Mouse (Mus musculus) urinary bladder, postnatal 25 days (tissue): Measurements from ENCODE around the gene Ccdc105.
A peak's percentile ranks its signal among the peaks of the same experiment; 100 is the strongest.

Source experiments
- DNase-seq: peaks from one replicate; pipeline ENCODE4 v3.0.0; 2022; ENCODE audit warnings: low spot score

The Ccdc105 gene

GRCm38 (mm10) chr10:78752452-78753191 is at the start of gene Ccdc105:
Gene Ccdc105, minus strand, starts transcription at chr10:78753065.
- peak; percentile 48 for DNase-seq

- no peak for DNase-seq
These were observed 48.6 kb upstream of the Ccdc105 start for GRCm38 (mm10) chr10:78801449-78801848.

- DNase-seq, result no peak
These were observed 37.7 kb upstream of the Ccdc105 start for GRCm38 (mm10) chr10:78790561-78790960.

GRCm38 (mm10) chr10:78787566-78788087 is 34.8 kb upstream of the Ccdc105 start:
- peak; percentile 38 for DNase-seq

- peak; percentile 22 for DNase-seq
These were observed 27.3 kb upstream of the Ccdc105 start, which contains the start of gene Slc1a6 for GRCm38 (mm10) chr10:78779981-78780651. Gene Slc1a6, plus strand, starts transcription at chr10:78780496.

GRCm38 (mm10) chr10:78779527-78779926 is 26.7 kb upstream of the Ccdc105 start:
- DNase-seq, result no peak

- DNase-seq, result no peak
These were observed 23.0 kb upstream of the Ccdc105 start for GRCm38 (mm10) chr10:78775830-78776229.

- DNase-seq, result no peak
These were observed 12.7 kb upstream of the Ccdc105 start for GRCm38 (mm10) chr10:78765570-78765969.

GRCm38 (mm10) chr10:78756021-78756420 is 3.2 kb upstream of the Ccdc105 start:
- DNase-seq, result peak; percentile 70

- DNase-seq, result no peak
These were observed 3.9 kb downstream of the Ccdc105 start for GRCm38 (mm10) chr10:78748946-78749345.

GRCm38 (mm10) chr10:78748161-78748560 is 4.7 kb downstream of the Ccdc105 start:
- no peak for DNase-seq

GRCm38 (mm10) chr10:78747035-78747721 is 5.7 kb downstream of the Ccdc105 start:
- peak; percentile 4 for DNase-seq

GRCm38 (mm10) chr10:78745453-78746232 is 7.2 kb downstream of the Ccdc105 start:
- no peak for DNase-seq

GRCm38 (mm10) chr10:78743721-78744120 is 9.1 kb downstream of the Ccdc105 start:
- no peak for DNase-seq

GRCm38 (mm10) chr10:78739821-78740220 is 13.0 kb downstream of the Ccdc105 start:
- no peak for DNase-seq

GRCm38 (mm10) chr10:78727876-78728275 is 25.0 kb downstream of the Ccdc105 start:
- no peak for DNase-seq

- no peak for DNase-seq
These were observed 25.8 kb downstream of the Ccdc105 start for GRCm38 (mm10) chr10:78727035-78727434.

- DNase-seq, result no peak
These were observed 29.4 kb downstream of the Ccdc105 start for GRCm38 (mm10) chr10:78723416-78723815.

GRCm38 (mm10) chr10:78722654-78723053 is 30.2 kb downstream of the Ccdc105 start:
- DNase-seq, result no peak

GRCm38 (mm10) chr10:78722036-78722435 is 30.8 kb downstream of the Ccdc105 start:
- DNase-seq, result no peak

- DNase-seq, result peak; percentile 8
These were observed 34.8 kb downstream of the Ccdc105 start, which contains the start of gene Casp14 for GRCm38 (mm10) chr10:78718056-78718455. Gene Casp14, minus strand, starts transcription at chr10:78718294.

GRCm38 (mm10) chr10:78716231-78716630 is 36.6 kb downstream of the Ccdc105 start:
- DNase-seq, result no peak
